Mouse (Mus musculus) lung, adult 2 months (tissue): ENCODE measurements at regions not wholly inside any gene's neighbourhood (a gene's known extent, or its start where the extent isn't known, plus 50 kb on each side); places are given as distances from the start of the nearest gene placed in this dataset.

Experiments used
- CTCF ChIP-seq: fragments of 200-500 bp; IDR thresholded peaks from 2 replicates; pipeline ENCODE4 v1.5.1; 2011; ENCODE audit warnings: mild to moderate bottlenecking, low read length, control low read depth; ENCODE audit not compliant: insufficient read depth
- POLR2A ChIP-seq: fragments of 200-500 bp; IDR thresholded peaks from 2 replicates; pipeline ENCODE4 v1.6.1; 2011; ENCODE audit warnings: low read depth, mild to moderate bottlenecking, control low read depth, low read length, borderline replicate concordance; ENCODE audit errors: extremely low read depth

DNA sequence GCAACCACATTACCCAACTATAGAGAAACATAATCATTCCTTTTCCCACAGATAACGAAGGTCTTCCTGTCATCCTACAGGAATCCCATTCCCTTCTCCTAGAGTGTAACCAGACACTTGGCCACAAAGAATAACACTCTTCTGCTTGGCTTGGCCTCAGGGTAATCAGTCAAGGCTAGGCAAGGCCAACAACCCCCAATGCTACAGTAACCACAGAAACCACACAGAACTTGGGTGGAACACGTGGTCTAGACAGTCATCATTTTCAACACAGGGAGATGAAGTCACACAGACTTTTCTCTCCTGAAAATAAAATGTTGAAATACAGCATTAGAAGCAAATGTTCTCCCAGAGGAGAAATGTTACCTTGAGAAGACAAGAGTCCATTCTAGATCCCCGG is 956.3 kb upstream of the Gm7489 start:
- TF ChIP-seq CTCF (no peak), POLR2A (no peak)
